Mouse (Mus musculus): ENCODE results near the gene Ppp1r14d.
A peak's percentile ranks its signal among the peaks of the same experiment; 100 is the strongest.

Ppp1r14d gene

DNA sequence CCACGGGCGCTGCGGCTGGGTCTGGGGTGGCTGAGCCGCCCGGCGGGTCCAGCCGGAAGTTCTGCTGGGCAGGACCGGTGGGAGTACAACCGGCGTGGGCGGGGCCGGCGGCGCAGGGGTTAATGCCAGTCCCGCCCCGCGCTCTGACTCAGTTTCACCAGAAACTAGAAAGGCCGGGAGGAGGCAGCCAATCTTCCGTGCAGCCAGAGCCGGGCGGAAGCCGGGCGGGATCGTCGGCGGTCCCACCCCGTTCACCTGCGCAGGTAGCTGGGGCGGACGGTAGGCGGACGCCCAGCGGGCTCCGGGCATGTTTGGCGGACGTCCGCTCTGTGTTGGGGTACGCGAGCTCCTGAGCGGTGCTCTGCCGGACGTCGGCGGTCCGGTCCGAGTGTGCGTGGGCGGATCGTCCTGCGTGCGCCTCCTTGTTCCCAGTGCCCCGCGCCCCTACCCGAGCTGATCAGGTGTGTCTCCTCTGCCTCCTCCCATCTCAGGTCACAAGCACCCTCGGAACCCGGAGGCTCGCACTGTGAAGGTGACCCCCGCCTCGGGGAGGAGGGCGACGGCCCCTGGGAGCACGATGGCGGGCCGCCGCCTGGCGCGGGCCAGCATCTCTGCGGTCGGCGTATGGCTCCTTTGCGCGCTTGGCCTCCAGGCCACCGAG is 7.6 kb upstream of the Ppp1r14d start, which contains the start of gene Spint1:
TSS of gene Spint1 (plus strand) at position 153 of the 661 bp plus-strand sequence.
- DNase-seq (ENCODE audit: low spot score in 2 of 2): no peak

DNA sequence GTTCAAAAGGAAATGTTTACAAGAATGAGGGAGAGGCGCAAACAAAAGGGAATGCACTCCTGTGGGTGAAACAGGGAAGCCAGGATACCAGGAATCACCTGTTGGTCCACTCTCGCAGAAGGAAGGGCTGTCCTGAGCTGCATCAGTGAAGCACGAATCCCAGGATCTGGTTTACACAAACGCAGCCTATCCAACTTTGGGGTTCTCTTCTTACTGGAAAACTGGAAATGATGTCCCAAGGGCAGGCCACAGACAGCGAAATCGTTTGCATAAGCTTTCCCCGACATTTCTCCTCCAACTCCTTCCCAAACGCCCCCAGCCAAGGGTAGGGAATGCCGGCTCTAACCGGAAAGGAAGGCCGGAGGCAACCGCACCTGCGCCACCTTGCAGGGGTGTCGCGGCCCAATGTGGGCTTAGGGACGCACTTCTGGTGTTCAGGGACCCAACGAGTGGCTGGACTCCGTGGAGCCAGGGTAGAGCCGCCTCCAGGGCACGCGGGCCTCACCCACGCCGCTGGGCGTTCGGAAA is 7.0 kb upstream of the Ppp1r14d start:
- no peak for DNase-seq (ENCODE audit: low spot score in 2 of 2)

DNA sequence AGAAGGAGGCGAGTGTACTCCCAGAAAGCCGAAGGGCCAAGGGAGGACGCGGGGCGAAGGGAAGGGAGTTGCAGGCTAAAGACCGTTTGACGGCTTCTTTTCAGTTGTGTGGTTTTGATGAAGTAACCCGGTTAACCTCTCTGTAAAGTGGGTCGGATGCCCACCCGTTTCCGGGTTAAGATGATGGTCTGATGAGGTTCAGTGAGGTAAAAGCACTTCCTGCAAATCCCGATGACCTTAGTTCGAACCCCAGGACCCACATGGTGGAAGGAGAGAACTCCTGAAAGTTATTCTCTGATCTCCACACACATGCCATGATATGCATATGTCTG is 20.6 kb downstream of the Ppp1r14d start:
- DNase-seq (ENCODE audit: low spot score in 2 of 2): no peak

DNA sequence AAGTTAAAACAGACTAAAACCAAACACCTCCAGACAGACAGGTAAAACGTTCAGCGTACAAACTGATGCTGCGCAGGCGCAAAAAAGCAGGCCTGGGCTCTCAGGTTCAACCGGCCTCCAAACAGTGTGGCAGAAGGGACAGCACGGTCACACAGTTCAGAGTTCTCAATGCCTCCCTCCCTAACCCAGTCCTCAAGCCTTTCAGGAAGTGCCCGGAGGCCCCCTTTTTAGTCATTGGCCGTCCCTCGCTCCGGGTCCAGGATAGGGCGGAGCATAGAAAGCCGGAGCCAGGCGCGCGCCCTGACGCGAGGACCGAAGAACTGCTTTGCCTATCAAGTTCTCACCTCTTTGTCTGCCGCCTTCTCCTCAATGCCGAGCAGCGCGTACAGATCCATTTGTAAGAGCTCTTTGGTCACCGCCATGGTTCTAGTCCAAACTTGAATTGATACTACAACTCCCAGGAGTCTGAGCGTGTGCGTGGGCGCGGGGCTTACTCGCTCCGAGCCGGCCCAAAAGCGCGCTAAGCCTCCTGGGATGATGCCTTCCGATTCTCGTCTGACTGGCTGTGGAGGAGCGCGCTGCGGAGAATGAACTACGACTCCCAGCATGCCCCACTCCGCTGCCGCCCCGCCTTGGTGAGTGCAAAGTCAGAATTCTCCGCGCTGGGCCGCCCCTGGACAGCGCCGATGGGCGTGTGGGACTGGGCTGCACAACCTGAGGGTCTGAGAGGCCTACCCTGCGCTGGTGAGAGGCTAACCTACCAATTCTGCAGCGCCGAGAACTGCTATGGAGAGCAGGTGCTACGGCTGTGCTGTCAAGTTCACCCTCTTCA is 21.1 kb downstream of the Ppp1r14d start, which contains the start of the genes Zfyve19 and Dnajc17:
TSS of gene Zfyve19 (plus strand) at position 274 of the 832 bp plus-strand sequence.
TSS of gene Dnajc17 (minus strand) at position 452 of the 832 bp plus-strand sequence.
- DNase-seq (ENCODE audit: low spot score in 2 of 2): peak; percentile 94 to 96

DNA sequence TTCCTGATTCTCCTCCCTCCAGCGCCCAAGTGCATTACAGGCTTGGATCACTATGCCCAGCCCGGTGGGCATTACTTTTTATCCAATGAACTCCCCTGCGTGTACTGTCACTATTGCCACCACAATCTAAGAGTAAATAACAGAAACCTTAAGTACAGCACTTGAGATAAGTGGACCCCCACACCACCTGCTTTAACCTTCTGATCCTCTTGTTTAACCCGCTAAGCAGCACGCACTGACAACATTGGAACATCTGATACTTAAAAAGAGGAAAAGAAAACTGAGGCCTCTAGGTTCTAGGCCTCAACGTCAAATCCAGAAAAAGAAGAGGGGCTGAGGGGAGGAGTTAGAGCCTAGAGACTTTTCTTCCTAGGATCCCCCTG is 21.8 kb downstream of the Ppp1r14d start:
- DNase-seq (ENCODE audit: low spot score in 2 of 2): no peak

DNA sequence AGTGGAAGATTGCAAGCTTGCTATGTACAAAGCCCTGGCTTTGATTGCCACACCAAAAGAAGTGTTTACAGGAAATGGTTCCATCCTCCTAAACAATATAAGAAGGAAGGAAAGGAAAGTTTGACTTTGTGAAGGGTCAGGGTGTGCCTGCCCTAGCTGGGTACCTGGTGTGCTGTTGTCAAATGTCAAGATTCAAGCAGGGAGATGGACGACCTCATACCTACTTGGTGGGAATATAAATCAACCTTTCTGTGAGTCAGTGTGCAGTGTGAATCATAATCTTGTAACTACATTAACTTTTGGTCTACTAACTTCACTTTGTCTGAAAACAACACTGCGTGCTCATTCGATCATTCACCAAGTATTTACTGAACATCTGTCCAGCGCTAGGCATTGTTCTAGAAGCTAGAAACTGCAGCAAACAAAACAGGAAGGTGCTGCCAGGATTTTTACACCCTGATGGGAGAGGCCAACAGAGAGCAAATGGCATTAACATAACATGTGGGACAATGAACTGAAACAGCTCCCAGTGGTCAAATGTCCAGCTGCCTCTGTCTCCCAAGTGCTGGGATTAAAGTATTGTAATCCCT is 25.7 kb downstream of the Ppp1r14d start:
- DNase-seq (ENCODE audit: low spot score in 2 of 2): no peak

DNA sequence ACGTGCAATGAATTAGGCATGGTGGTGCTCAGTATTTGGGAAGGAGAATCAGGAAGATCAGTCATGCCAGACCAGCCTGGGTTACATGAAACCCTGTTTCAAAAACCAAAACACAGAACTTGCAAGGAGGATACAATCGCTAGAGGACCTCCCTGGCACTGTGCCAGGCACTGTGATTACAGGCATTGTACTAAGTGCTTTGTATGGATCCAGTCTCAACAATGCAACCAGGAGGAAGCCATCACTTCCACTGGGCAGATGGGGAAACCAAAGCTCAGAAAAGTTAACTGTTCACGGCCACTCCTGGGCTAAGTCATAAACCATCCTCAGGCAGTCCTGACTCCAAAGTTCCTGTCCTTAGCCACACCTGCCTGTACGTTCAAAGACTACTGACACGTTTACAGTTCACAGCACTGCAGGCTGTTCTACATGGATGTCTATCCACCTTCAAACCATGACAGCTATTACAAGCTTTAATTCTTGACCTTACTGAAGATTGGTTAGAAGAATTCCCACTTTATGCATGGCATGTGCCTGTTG is 26.7 kb downstream of the Ppp1r14d start:
- no peak for DNase-seq (ENCODE audit: low spot score in 2 of 2)

DNA sequence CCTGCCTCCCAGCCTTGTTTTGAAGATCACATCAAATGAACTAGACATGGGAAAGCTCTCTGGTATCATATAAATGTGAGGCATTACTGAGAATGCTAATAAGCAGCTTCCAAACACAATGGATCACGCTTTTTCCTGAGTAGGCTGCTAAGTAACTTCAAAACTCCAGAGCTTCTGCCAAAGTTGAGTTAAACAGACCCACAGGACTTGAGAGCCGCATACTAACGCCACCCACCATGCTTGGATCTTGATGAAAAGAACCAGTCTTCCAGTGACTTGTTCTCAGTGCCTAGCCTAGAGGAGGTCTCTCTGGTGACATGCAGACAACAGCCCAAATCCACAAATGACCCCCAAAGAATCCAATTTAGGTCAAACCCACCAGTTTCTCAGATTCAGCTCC is 30.8 kb downstream of the Ppp1r14d start:
- no peak for DNase-seq (ENCODE audit: low spot score in 2 of 2)

DNA sequence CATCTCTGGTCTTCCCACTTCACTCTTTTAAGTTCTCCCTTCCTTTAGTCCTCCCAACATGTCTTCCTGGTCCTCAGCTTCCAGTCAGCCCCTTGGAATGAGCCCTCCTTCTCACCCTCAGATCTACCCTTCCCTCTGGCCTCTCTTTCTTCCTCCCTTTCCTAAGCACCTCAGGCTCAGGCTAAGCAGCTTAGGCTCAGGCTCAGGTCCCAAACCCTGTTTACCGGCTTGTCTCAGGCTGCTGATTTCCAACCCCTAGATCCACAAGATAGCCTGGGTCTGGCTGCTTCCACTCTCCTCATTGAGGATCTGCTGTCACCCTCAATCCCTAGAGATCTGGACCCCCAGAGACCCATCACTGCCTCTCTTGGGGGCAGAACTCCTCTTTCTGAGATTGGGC is 31.7 kb downstream of the Ppp1r14d start:
- no peak for DNase-seq (ENCODE audit: low spot score in 2 of 2)

DNA sequence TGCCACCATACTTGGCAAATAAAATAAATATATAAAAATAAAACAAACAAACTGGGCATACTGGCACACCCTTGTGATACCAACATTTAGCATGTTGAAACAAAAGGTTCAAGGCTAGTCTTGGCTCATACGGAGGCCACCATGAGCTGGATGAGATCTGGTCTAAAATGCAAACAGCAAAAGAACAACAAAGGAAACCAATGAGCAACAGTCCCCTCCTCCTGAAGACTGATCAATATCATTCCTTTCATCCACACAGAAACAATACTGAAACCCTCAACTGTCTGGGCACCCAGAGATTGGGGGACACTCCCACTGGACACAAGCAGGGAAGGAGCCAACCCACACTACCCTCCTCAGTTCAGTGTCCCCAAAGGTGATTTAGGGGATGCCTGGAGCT is 32.2 kb downstream of the Ppp1r14d start:
- no peak for DNase-seq (ENCODE audit: low spot score in 2 of 2)

DNA sequence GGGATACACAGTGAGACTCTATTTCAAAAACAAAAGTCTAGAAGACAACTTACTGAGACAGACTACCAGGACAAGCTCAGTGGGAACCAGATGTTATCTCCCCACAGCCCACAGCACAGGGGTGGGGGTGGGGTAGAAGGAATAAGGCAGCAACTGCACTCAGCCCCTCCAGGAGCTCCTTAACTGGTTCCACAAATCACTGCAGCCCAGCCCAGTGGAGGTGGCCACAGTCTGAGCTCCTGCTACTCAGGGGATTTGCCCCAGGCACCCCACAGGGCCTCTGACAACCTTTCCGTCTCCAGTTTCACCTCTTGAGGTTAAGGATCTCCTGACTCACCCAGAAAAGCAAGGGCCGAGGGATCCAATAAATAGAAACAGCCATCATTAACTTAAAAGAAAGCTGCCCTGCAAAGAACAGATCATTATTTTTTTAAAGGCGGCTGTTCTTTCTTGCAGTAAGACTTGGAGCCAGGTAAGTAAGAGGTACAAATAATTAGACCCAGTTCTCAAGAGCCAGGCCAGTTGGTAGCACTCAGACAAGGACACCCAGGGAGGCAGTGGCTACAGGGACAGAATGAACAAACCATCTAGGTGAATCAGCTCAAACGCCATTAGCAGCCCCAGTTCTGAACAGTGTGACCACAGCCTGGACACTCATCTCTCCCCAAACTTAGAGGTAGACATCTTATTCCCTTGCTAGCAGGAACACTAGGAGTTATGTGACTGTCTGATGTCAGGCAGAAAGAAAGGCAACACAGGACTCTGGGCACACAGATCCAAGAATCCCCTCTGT is 33.2 kb downstream of the Ppp1r14d start:
- DNase-seq (ENCODE audit: low spot score in 2 of 2): no peak

DNA sequence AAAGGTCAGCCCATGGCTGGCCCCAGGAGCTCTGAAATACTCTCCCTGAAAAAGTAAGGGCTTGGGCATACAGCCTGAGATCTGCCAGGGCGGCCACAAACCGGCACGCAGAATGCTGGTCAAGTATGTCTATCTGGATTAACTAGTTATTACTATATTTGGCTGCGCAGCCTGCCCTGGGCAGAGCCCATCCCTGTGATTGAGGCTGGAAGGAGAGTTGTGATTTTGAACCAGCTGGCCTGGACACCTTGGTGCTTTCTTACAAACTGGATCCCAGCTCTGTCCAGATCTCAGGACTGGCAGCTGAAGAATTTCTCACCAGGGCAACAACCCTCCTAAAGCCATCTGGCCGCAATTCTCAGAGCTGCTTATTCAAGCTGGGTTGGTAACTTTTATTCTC is 35.6 kb downstream of the Ppp1r14d start:
- no peak for DNase-seq (ENCODE audit: low spot score in 2 of 2)

DNA sequence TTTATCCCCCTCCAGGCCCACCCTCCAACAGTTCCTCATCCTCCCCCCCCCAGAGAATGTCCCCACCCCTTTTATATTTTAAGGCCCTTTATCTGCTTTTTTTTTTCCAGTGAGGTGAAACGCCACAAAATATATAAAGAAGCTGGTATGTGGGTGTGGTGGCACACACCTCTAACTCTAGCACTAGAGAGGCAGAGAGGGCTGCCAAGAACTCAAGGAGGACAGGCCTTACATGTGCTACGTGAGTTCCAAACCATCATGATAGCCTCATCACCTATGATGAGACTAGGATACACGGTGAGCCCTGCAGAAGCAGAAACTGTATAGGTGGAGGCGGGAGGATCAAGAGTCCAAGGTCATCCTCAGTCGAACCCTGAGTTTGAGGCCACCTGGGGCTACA is 38.7 kb downstream of the Ppp1r14d start:
- DNase-seq (ENCODE audit: low spot score in 2 of 2): no peak

DNA sequence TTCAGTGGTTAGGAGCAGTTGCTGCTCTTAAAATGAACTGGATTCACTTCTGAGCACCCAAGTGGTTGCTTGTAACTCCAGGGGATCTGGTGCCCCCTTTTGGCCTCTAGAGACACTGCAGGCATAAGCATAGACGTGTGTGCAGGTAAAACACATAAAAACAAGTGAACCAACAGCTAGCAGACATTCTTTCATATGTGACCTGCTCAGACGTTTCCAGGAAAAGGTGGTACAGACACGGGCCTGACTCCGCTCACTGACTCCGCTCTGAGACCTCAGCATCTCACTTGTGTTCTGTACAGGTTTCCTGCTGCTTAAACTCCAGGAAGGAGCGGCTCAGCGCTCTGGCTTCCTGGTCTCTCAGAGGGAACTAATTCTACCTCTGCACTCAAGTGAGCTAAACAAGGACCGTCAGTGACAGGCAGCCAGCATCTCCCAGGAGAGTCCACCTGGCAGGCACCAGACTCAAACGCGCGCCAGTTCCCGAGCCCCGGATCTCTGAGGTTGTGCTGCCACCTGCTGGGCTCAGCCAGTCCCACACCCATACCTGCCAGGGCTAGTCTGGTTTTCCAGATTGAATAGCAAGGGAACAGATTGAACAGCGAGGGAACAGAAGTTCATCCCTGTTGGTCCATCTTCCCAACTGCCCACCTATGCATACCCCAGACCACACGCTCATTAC is 40.5 kb downstream of the Ppp1r14d start:
- DNase-seq (ENCODE audit: low spot score in 2 of 2): peak; percentile 51 to 76

DNA sequence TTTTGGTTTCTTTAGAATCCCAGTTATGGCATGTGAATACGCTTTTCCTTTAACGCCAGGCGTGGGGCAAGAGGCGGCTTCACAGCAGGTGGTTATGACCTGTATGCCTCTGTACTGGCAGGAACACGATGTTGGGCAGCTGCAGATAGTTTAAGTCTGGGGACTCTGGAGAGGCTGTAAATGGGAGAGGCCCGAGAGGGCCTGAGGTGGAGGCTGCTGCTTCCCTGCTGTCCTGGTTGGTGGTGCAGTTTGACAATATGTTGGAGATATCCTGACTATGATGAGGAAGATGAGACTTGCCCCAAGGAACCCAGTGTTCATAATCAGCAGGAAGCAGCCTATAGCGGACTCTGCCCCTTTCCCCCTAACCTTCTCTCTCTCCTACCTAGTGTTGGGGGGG is 46.8 kb downstream of the Ppp1r14d start:
- DNase-seq (ENCODE audit: low spot score in 2 of 2): no peak

DNA sequence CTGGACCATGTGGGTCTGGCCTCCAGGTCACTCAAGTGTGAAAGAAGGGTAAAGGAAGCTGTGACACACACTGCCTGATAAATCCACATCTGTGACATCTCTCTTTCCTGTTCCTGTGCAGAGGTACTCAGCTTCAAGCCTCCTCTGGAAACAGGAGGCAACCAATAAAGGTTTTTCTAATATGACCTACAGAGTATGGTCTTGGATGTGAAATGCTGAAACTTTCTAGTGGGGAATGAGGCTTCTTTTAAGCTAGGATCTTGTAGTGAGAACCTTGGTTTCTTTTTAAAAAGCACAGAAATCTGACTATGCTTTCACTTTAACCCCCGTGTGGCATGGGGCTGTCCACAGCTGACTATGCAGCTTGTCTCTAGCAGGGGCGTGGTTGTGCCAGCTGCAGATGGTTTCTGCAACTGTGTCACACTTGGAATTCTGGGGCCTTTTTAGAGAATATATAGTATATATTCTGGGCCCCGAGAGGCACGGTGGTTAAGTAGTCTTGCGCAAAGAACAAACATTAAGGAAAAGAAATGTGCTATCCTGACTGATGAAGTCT is 52.2 kb downstream of the Ppp1r14d start:
- no peak for DNase-seq (ENCODE audit: low spot score in 2 of 2)

DNA sequence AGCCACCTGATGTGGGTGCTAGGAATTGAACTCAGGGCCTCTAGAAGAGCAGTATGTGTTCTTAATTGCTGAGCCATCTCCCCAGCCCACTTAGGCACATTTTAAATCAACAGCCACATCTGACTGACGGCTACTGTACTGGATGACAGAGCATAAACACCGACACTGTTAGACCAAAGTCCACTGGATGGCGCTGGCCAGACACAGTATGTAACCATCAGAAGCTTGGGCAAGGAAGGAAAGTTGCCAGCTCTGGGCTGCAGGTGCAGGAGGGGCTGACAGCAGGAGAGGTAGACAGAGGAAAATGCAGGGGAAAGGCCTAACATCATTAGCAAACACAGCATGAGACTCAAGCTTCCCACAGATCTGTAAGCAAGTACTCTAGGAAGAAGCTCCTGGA is 52.9 kb downstream of the Ppp1r14d start:
- no peak for DNase-seq (ENCODE audit: low spot score in 2 of 2)

DNA sequence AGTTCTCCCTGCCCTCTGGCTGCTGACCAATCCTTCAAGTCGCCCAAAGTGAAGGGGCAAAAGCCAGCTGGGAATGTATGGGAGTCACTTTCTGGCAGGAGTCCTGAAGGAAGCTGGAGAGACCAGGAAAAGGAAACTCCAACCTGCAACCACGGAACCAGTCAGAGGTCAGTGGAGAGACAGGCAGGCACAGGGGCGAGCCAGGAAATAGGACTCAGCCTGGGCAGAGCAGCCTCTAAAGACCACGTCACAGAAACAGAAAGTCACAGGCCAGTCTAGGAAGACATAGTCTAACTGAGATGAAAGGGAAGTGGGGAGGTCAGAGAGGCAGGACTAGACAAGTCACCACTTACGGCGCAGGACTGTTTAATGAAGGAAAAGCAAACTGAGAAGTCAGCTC is 54.1 kb downstream of the Ppp1r14d start:
- no peak for DNase-seq (ENCODE audit: low spot score in 2 of 2)

DNA sequence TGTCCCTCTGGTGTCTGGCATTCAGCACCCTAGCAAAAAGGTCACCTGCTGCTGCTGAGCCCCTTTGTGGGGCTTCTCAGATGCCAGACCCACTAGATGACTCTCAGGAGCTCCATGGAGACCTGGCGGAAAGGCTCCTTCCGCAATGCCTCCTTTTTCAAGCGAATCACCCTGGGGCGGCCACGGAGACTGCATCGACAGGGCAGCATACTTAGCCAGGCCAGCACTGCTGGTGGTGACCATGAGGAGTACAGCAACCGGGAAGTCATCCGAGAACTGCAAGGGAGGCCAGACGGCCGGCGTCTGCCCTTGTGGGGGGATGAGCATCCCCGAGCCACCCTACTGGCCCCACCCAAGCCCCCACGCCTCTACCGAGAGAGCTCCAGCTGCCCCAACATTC is 54.8 kb downstream of the Ppp1r14d start:
- DNase-seq (ENCODE audit: low spot score in 2 of 2): no peak

DNA sequence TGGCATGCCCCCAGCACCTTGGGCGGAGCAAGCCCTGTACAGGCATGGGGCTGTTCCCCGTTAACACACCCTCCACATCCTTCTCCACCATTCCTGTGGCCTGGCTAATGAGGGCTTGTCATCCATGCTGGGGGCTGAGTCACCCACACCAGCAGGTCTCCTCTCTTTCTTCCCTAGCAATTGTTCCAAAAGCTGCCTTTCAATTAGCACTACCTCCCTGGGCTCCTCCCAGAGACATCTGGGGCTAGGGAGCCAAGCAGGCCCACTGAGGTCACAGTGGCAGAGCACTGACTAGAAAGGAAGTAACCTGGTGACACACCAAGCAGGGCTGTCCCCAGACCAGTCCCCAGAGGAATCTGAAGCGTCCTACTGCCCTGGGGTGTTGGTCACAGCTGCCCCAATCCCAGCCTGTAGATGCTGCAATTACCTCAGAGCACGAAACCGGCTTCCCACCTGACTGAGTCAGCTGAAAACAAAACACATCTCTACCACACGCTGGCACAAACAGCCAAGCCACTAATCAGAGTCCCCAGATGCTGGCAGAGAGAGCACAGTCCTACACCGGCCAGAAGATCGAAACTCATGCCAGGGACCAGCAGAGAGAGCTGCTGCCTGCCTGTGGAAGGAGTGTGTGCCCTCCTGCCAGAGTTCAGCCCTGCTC is 55.6 kb downstream of the Ppp1r14d start, which contains the start of gene Gm14137:
TSS of gene Gm14137 (plus strand) at position 519 of the 661 bp plus-strand sequence.
- DNase-seq (ENCODE audit: low spot score in 2 of 2): no peak

Measured in frontal cortex, postnatal 10 days (tissue).